Mouse (Mus musculus) stomach, postnatal 0 days (tissue): ENCODE measurements around the gene Acvr1b. TPM values are rescaled to one million over a fixed set of nuclear protein-coding genes. Genes with fewer than 3 reads are reported as not detected.
A peak's percentile ranks its signal among the peaks of the same experiment; 100 is the strongest.

Experiments
- ATAC-seq: fragments of 200-750 bp; cut with Nextera tagmentation; 2 replicates; pipeline ENCODE4 v1.8.0; 2017; ENCODE audit not compliant: low FRiP score, low TSS enrichment
- DNase-seq: peaks from one replicate; pipeline ENCODE4 v3.0.0-alpha.2; 2016; ENCODE audit warnings: low spot score
- H3K27ac ChIP-seq: fragments of 300-500 bp; sonication (generic); replicated peaks from 2 replicates; pipeline ENCODE4 v1.5.1; 2014; ENCODE audit warnings: mild to moderate bottlenecking, control low read depth
- H3K27me3 ChIP-seq: fragments of 300-500 bp; sonication (generic); 2 replicates; pipeline ENCODE4 v1.6.1; 2014; ENCODE audit warnings: low read length; ENCODE audit not compliant: control insufficient read depth, insufficient read depth
- H3K36me3 ChIP-seq: fragments of 300-500 bp; sonication (generic); 2 replicates; pipeline ENCODE4 v1.6.1; 2014; ENCODE audit warnings: low read length, mixed read lengths; ENCODE audit not compliant: control insufficient read depth, insufficient read depth
- H3K4me1 ChIP-seq: fragments of 300-500 bp; sonication (generic); replicated peaks from 2 replicates; pipeline ENCODE4 v1.6.1; 2014; ENCODE audit warnings: antibody characterized with exemption; ENCODE audit not compliant: control insufficient read depth, insufficient read depth
- H3K4me2 ChIP-seq: fragments of 300-500 bp; sonication (generic); replicated peaks from 2 replicates; pipeline ENCODE4 v1.6.1; 2014; ENCODE audit warnings: low read depth, mild to moderate bottlenecking, control low read depth, moderate library complexity
- H3K4me3 ChIP-seq: fragments of 300-500 bp; sonication (generic); 2 replicates; pipeline ENCODE4 v1.5.1; 2014; ENCODE audit warnings: low read depth, low read length, control low read depth
- H3K9ac ChIP-seq: fragments of 300-500 bp; sonication (generic); 2 replicates; pipeline ENCODE4 v1.6.1; 2014; ENCODE audit warnings: mild to moderate bottlenecking, low read length, control low read depth, mixed read lengths
- H3K9me3 ChIP-seq: fragments of 300-500 bp; sonication (generic); 2 replicates; pipeline ENCODE4 v1.6.1; 2016; ENCODE audit warnings: low read length; ENCODE audit not compliant: control insufficient read depth
- CTCF ChIP-seq: IDR thresholded peaks from 2 replicates; pipeline ENCODE4 v1.5.1; 2016; ENCODE audit warnings: antibody characterized with exemption, low read depth, mild to moderate bottlenecking, moderate library complexity
- EP300 ChIP-seq: optimal IDR thresholded peaks from 2 replicates; pipeline ENCODE3; 2016; ENCODE audit warnings: antibody characterized with exemption
- WGBS: fragments of 180-500 bp; shearing (Covaris S2); extraction: QIAGEN DNeasy Blood & Tissue Kit; methylation state at CpG from one replicate; pipeline ENCODE4 v1.1.7; 2014; 5-methylcytosine and 5-hydroxymethylcytosine counted together
- polyA plus RNA-seq: library from polyadenylated mRNA; unstranded; fragments of >200 nt; fragmentation: Nextera tagmentation; extraction: Ambion mirVana; gene quantifications from 2 replicates; pipeline ENCODE4 v1.2.1, GENCODE M21; 2015

Gene Acvr1b
- polyA plus RNA-seq, 1 experiment from 2014 or later = 6.9 TPM

DNA sequence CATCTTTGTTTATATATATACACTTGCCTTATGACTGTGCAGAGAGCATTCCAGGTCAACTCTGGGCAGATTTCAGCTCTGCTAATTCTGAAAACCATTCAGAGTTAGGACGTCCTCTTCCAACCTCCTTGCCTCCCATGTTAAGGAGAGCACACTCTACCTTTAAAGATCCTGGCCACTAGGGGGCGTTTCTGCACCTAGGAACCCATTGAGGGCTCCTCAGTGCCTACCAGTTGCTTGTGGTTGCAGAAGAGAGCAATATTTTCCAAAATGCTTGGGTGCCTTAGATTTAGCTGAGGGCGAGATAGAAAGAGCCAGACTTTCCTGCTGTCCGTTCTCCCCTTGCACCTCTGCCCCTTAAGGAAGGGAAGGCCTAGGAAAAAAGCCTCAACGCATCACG, 36.4 kb downstream of the Acvr1b start:
- WGBS = 68% methylated on average over 6 of the region's 6 CpGs
- Histone ChIP-seq H3K27ac (no peak overlapping the region), H3K36me3 (peaks cover 13% of the 10 kb centered on the region), H3K27me3 (no peaks in the 10 kb centered on the region), H3K9ac (no peak overlapping the region), H3K4me1 (no peaks in the 10 kb centered on the region), H3K4me2 (no peak overlapping the region), H3K4me3 (no peak overlapping the region), H3K9me3 (no peaks in the 10 kb centered on the region)
- peak; percentile 67 for DNase-seq
- TF ChIP-seq CTCF = peak; percentile 82
- TF ChIP-seq EP300 = no peak
- ATAC-seq = peak; percentile 53

DNA sequence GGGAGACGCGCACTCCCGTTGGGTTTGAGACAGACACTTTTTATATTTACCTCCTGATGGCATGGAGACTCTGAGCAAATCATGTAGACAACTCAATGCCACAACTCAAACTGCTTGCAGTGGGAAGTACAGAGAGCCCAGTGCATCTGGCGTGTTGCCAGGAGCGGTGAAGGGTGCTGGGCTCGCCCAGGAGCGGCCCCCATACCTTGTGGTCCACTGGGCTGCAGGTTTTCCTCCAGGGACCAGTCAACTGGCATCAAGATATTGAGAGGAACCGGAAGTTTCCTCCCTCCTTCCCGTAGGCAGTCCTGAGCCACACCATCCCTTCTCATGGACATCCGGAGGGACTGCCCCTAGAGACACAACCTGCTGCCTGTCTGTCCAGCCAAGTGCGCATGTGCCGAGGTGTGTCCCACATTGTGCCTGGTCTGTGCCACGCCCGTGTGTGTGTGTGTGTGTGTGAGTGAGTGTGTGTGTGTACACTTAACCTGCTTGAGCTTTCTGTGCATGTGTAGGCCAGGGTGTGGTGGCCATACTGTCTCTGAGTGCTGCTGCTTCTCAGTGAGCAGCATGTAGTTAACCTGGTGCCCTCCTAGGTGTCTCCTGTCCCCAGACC, 37.2 kb downstream of the Acvr1b start:
- ATAC-seq (peak; percentile 67), DNase-seq (peak; percentile 67)
- 75% methylated on average over 14 of the region's 14 CpGs for WGBS
- no peak overlapping the region for H3K4me3 ChIP-seq
- H3K27me3 ChIP-seq = no peaks in the 10 kb centered on the region
- TF ChIP-seq EP300 = no peak
- no peak for TF ChIP-seq CTCF
- no peak overlapping the region for H3K9ac ChIP-seq
- H3K27ac ChIP-seq = no peak overlapping the region
- H3K4me2 ChIP-seq = no peak overlapping the region
- no peaks in the 10 kb centered on the region for H3K4me1 ChIP-seq
- H3K36me3 ChIP-seq = peaks cover 13% of the 10 kb centered on the region
- H3K9me3 ChIP-seq = no peaks in the 10 kb centered on the region

DNA sequence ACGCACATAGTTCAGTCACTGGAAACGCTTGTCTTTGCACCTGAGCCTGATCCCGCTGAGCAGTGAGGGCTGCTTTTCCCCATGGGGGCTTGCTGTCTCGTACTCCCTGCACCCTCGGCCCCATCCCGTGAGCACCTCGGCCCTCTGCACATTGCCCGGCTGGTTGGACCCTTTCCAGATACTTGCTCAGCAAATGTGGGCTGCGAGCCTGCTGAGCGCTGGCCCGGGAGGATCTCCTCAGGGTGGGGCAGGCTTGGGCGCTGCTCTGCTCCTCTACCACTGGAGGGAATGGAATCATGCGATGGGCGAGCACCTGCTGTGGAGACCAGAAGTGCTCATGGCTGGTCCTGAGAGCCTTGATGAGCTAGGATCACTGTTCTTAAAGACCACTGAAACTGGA, 38.6 kb downstream of the Acvr1b start:
- no peaks in the 10 kb centered on the region for H3K9me3 ChIP-seq
- no peak overlapping the region for H3K4me2 ChIP-seq
- H3K4me3 ChIP-seq = no peak overlapping the region
- no peak overlapping the region for H3K27ac ChIP-seq
- no peaks in the 10 kb centered on the region for H3K4me1 ChIP-seq
- H3K36me3 ChIP-seq = peaks cover 8% of the 10 kb centered on the region
- no peak for DNase-seq
- no peak for ATAC-seq
- WGBS = 58% methylated on average over 14 of the region's 14 CpGs
- no peak for TF ChIP-seq EP300
- TF ChIP-seq CTCF = no peak
- no peak overlapping the region for H3K9ac ChIP-seq
- no peaks in the 10 kb centered on the region for H3K27me3 ChIP-seq

GRCm38 (mm10) chr15:101215136-101215535, 41.3 kb downstream of the Acvr1b start:
- no peak overlapping the region for H3K4me3 ChIP-seq
- H3K36me3 ChIP-seq = peaks cover 4% of the 10 kb centered on the region
- H3K27ac ChIP-seq = no peak overlapping the region
- TF ChIP-seq CTCF (no peak), EP300 (no peak)
- H3K4me1 ChIP-seq = no peaks in the 10 kb centered on the region
- 52% methylated on average over 2 of the region's 2 CpGs for WGBS
- DNase-seq (no peak), ATAC-seq (no peak)
- H3K27me3 ChIP-seq = no peaks in the 10 kb centered on the region
- H3K4me2 ChIP-seq = no peak overlapping the region
- H3K9ac ChIP-seq = no peak overlapping the region
- no peaks in the 10 kb centered on the region for H3K9me3 ChIP-seq

- H3K27ac ChIP-seq = no peak overlapping the region
- no peaks in the 10 kb centered on the region for H3K9me3 ChIP-seq
- no peak overlapping the region for H3K4me2 ChIP-seq
- no peak overlapping the region for H3K9ac ChIP-seq
- H3K27me3 ChIP-seq = no peaks in the 10 kb centered on the region
- peaks cover 4% of the 10 kb centered on the region; the same call in 1 of the 2 replicates for H3K36me3 ChIP-seq
- 88% methylated on average over 4 of the region's 4 CpGs for WGBS
- DNase-seq (no peak), ATAC-seq (no peak)
- no peak overlapping the region for H3K4me3 ChIP-seq
- H3K4me1 ChIP-seq = no peaks in the 10 kb centered on the region
- TF ChIP-seq EP300 (no peak), CTCF (no peak)
Measured at GRCm38 (mm10) chr15:101216036-101216435, 42.2 kb downstream of the Acvr1b start.

DNA sequence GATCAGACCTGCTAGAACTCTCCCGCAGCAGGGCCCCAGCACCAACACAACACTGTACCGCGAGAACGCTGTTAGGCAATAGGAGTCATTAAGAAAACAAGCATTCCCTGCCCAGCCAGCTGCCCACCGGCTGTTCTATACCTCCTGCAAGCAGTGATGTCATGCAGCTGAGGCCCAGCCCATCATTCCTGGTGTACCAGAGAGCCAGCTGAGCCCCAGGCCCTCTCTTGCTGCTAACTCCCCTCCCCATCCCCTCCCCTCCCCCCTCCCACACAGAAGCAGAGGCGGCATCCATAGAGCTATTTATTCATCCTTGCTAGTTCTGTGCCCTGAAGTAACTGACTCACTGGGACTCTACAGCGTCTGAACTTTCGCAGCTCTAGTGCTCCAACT, 47.0 kb downstream of the Acvr1b start:
- ATAC-seq = peak; percentile 48
- H3K27ac ChIP-seq = peak overlapping the region; percentile 71
- H3K4me2 ChIP-seq = no peak overlapping the region

More for the DNA sequence above, 47.0 kb downstream of the Acvr1b start:
- peak; percentile 59 for DNase-seq
- Histone ChIP-seq H3K9me3 (no peaks in the 10 kb centered on the region), H3K4me1 (peaks cover 11% of the 10 kb centered on the region; the same call in 1 of the 2 replicates), H3K4me3 (no peak overlapping the region), H3K9ac (no peak overlapping the region), H3K36me3 (no peaks in the 10 kb centered on the region), H3K27me3 (no peaks in the 10 kb centered on the region)
- no peak for TF ChIP-seq CTCF
- TF ChIP-seq EP300 = no peak
- 10% methylated on average over 8 of the region's 8 CpGs for WGBS
